Mouse (Mus musculus) embryonic fibroblast, embryonic 13.5 days (primary cell): ENCODE measurements at regions not wholly inside any gene's neighbourhood (a gene's known extent, or its start where the extent isn't known, plus 50 kb on each side); places are given as distances from the start of the nearest gene placed in this dataset.

Experiments
- H3K27ac ChIP-seq: 2 replicates; pipeline ENCODE4 v1.5.1; 2012; ENCODE audit warnings: low read length, control low read depth, inconsistent platforms; ENCODE audit not compliant: insufficient read depth
- H3K4me1 ChIP-seq: 2 replicates; pipeline ENCODE4 v1.6.1; 2011; ENCODE audit warnings: low read length; ENCODE audit not compliant: control insufficient read depth, insufficient read depth
- H3K4me3 ChIP-seq: 2 replicates; pipeline ENCODE4 v1.5.1; 2011; ENCODE audit warnings: mild to moderate bottlenecking, control low read depth, low read length; ENCODE audit not compliant: insufficient read depth
- CTCF ChIP-seq: IDR thresholded peaks from 2 replicates; pipeline ENCODE4 v1.5.1; 2011; ENCODE audit warnings: mild to moderate bottlenecking, control low read depth, low read length, moderate library complexity, borderline replicate concordance; ENCODE audit not compliant: insufficient read depth
- POLR2A ChIP-seq: IDR thresholded peaks from 2 replicates; pipeline ENCODE4 v1.6.1; 2011; ENCODE audit warnings: low read depth, mild to moderate bottlenecking, control low read depth, low read length, moderate library complexity

GRCm38 (mm10) chr8:54014096-54014495 is 63.3 kb upstream of the Vegfc start:
- Histone ChIP-seq H3K4me1 (peaks cover 2% of the 10 kb centered on the region; the same call in 1 of the 2 replicates), H3K4me3 (no peak overlapping the region), H3K27ac (no peak overlapping the region)
- TF ChIP-seq CTCF = no peak
- TF ChIP-seq POLR2A = no peak

GRCm38 (mm10) chr8:54018535-54019165 is 58.8 kb upstream of the Vegfc start:
- no peak overlapping the region for H3K27ac ChIP-seq
- no peak overlapping the region for H3K4me3 ChIP-seq
- H3K4me1 ChIP-seq = peaks cover 2% of the 10 kb centered on the region; the same call in 1 of the 2 replicates
- TF ChIP-seq CTCF = no peak
- no peak for TF ChIP-seq POLR2A
